ENCODE assay signal across 13 mouse cellular contexts in the genomic region with DNA sequence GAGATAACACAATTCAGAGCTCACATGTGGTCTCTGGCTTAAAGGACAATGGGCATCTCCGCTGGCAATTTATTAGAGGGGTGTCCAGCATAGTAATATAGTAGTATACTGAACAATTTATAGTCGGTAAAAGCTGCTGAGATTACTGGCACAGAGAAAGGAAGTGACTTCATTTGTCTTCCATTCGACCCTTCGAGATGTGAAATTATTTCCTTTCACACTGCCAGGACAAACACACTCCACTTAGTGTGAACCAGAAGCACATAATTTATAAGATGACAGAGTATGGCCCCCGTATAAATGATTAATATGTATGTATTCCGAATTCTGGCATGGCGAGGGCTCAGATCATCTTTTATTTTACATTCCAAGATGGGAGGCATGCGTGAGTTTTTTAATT. TPM values are rescaled to one million over a fixed set of nuclear protein-coding genes. Genes with fewer than 3 reads are reported as not detected.
DNase-seq lines count a peak whose midpoint lies in the region; ATAC-seq and TF ChIP-seq lines count a peak whose summit lies in the region.
"Had no signal": no experiment of that assay in that cellular context is flagged by ENCODE, and none has a peak within 500 bp of the region (broad histone marks: within the 10 kb centered on the region; RNA-seq: fewer than 3 reads in every experiment).

No protein-coding gene starts in this region.

- no peak overlapping the region for H3K9ac ChIP-seq in heart, adult 2 months (ENCODE audit: low read depth, low read length)
- H3K9ac ChIP-seq in stomach, embryonic 14.5 days (replicated peaks; ENCODE audit: low read depth, low read length): no peak overlapping the region
- no peak overlapping the region for H3K9ac ChIP-seq in stomach, postnatal 0 days (ENCODE audit: low read length)
- H3K9ac ChIP-seq: forebrain, embryonic 13.5 days; liver, embryonic 13.5 days; midbrain, embryonic 12.5 days had no signal

- TF ChIP-seq POLR2A in heart, adult 2 months (IDR thresholded peaks at IDR 0.05; ENCODE audit: insufficient read depth, low read depth, low read length): no peak

- TF ChIP-seq EP300 in heart, adult 2 months (IDR thresholded peaks at IDR 0.05; ENCODE audit: insufficient read depth, low read depth, low read length): no peak
- TF ChIP-seq EP300 in stomach, postnatal 0 days (optimal IDR thresholded peaks at IDR 0.05): no peak

- 0 out of 2 replicates have a peak, but pooled peaks cover 2% of the 10 kb centered on the region for H3K36me3 ChIP-seq in heart, adult 2 months (ENCODE audit: control insufficient read depth, insufficient read depth, low read length)
- no peaks in the 10 kb centered on the region for H3K36me3 ChIP-seq in stomach, embryonic 14.5 days (ENCODE audit: control insufficient read depth, insufficient read depth, low read length)
- H3K36me3 ChIP-seq in stomach, postnatal 0 days (ENCODE audit: control insufficient read depth, insufficient read depth, low read length): no peaks in the 10 kb centered on the region
- H3K36me3 ChIP-seq: liver, embryonic 13.5 days; midbrain, embryonic 12.5 days had no signal

- WGBS in heart, adult 2 months: 37% methylated on average over 8 of the region's 8 CpGs
- 36% methylated on average over 8 of the region's 8 CpGs for WGBS in stomach, embryonic 14.5 days
- WGBS in stomach, postnatal 0 days: 41% methylated on average over 8 of the region's 8 CpGs

- peak; percentile 41 for DNase-seq in heart, adult 8-10 months (ENCODE audit: low spot score)
- DNase-seq in heart, adult 2 months: no peak
- DNase-seq in kidney, adult 9 months: peak; percentile 30
- no peak for DNase-seq in kidney, postnatal 4 days
- DNase-seq in stomach, postnatal 0 days (ENCODE audit: low spot score): no peak
- DNase-seq in T-cell, adult 2 months (ENCODE audit: low spot score): no peak
- DNase-seq in ovary, postnatal 36 days (ENCODE audit: low spot score): no peak
- DNase-seq: adrenal gland, adult 8-10 months; cerebellum, adult 2 months; liver, embryonic 13.5 days had no signal

- no peak overlapping the region for H3K4me3 ChIP-seq in heart, adult 2 months
- no peak overlapping the region for H3K4me3 ChIP-seq in stomach, embryonic 14.5 days (ENCODE audit: low read depth, low read length)
- no peak overlapping the region for H3K4me3 ChIP-seq in stomach, postnatal 0 days (ENCODE audit: low read depth, low read length)
- H3K4me3 ChIP-seq: forebrain, embryonic 13.5 days; liver, embryonic 13.5 days; midbrain, embryonic 12.5 days had no signal

- no peaks in the 10 kb centered on the region for H3K9me3 ChIP-seq in stomach, embryonic 14.5 days (ENCODE audit: control insufficient read depth, low read depth, low read length)
- no peaks in the 10 kb centered on the region for H3K9me3 ChIP-seq in stomach, postnatal 0 days (ENCODE audit: control insufficient read depth, low read length)
- H3K9me3 ChIP-seq: forebrain, embryonic 13.5 days; liver, embryonic 13.5 days; midbrain, embryonic 12.5 days had no signal

- no peak for ATAC-seq in stomach, embryonic 14.5 days (ENCODE audit: insufficient number of reproducible peaks, insufficient read depth, low FRiP score, low read depth)
- ATAC-seq in stomach, postnatal 0 days (ENCODE audit: low FRiP score, low TSS enrichment): no peak
- ATAC-seq: forebrain, embryonic 13.5 days had no signal

- H3K4me1 ChIP-seq in heart, adult 2 months (ENCODE audit: control insufficient read depth, insufficient read depth, low read length): peaks cover 4% of the 10 kb centered on the region
- peaks cover 9% of the 10 kb centered on the region; the same call in 1 of the 2 replicates for H3K4me1 ChIP-seq in stomach, embryonic 14.5 days (ENCODE audit: control insufficient read depth, insufficient read depth, low read length)
- H3K4me1 ChIP-seq in stomach, postnatal 0 days (replicated peaks; ENCODE audit: control insufficient read depth, insufficient read depth): no peaks in the 10 kb centered on the region
- H3K4me1 ChIP-seq: liver, embryonic 13.5 days had no signal

- TF ChIP-seq CTCF in heart, adult 2 months (IDR thresholded peaks at IDR 0.05): no peak
- no peak for TF ChIP-seq CTCF in stomach, postnatal 0 days (IDR thresholded peaks at IDR 0.05; ENCODE audit: low read depth)

- H3K79me2 ChIP-seq in heart, adult 2 months (replicated peaks; ENCODE audit: control insufficient read depth, insufficient read depth, low read length): no peaks in the 10 kb centered on the region

- H3K4me2 ChIP-seq in stomach, embryonic 14.5 days (replicated peaks; ENCODE audit: low read depth, low read length): no peak overlapping the region
- H3K4me2 ChIP-seq in stomach, postnatal 0 days (replicated peaks; ENCODE audit: low read depth): no peak overlapping the region
- H3K4me2 ChIP-seq: forebrain, embryonic 13.5 days; liver, embryonic 13.5 days; midbrain, embryonic 12.5 days had no signal

- no peaks in the 10 kb centered on the region for H3K27me3 ChIP-seq in heart, adult 2 months (ENCODE audit: control insufficient read depth, insufficient read depth, low read length)
- no peaks in the 10 kb centered on the region for H3K27me3 ChIP-seq in stomach, embryonic 14.5 days (ENCODE audit: control insufficient read depth, insufficient read depth, low read length)
- no peaks in the 10 kb centered on the region for H3K27me3 ChIP-seq in stomach, postnatal 0 days (ENCODE audit: control insufficient read depth, insufficient read depth, low read length)
- H3K27me3 ChIP-seq: forebrain, embryonic 13.5 days; liver, embryonic 13.5 days; midbrain, embryonic 12.5 days had no signal

- no peak overlapping the region; the same call in 1 of the 2 replicates for H3K27ac ChIP-seq in heart, adult 2 months
- peak overlapping the region; percentile 52 for H3K27ac ChIP-seq in stomach, embryonic 14.5 days (ENCODE audit: low read length)
- H3K27ac ChIP-seq in stomach, postnatal 0 days (replicated peaks): no peak overlapping the region
- H3K27ac ChIP-seq: forebrain, embryonic 13.5 days; liver, embryonic 13.5 days; midbrain, embryonic 12.5 days had no signal

- intact Hi-C loops in heart, adult 2 months (cut with DNase I): no loop called here

RNA-seq across cellular contexts. Expression of a gene that starts 16.0 kb away (rescaled TPM):
- 10 to 100 TPM; 23.3 to 28.6 (median 24.9) TPM for total RNA-seq in heart, adult 8-10 months (2022)
- 10 to 100 TPM; 26.3 to 28.5 TPM for total RNA-seq in heart, adult 2 months (2021)
- polyA plus RNA-seq in heart, adult 2 months (2012; rRNA removed): 14.3 and 18.4 TPM in 2 replicates
- 25.1 and 27.2 TPM in 2 replicates for polyA plus RNA-seq in stomach, embryonic 14.5 days (2014; fragmentation: Nextera tagmentation; extraction: Ambion mirVana)
- 9.4 and 10.0 TPM in 2 replicates for polyA plus RNA-seq in stomach, postnatal 0 days (2015; fragmentation: Nextera tagmentation; extraction: Ambion mirVana)

Comparison
In these comparisons a context has a peak if more than half of its experiments do, and no peak if none do; other contexts are left out.
1. DNase-seq: peak in heart, adult 8-10 months (single experiment) and kidney, adult 9 months (single experiment); none in heart, adult 2 months (0 of 2), kidney, postnatal 4 days (0 of 2), stomach, postnatal 0 days (single experiment), T-cell, adult 2 months (single experiment) and ovary, postnatal 36 days (single experiment).